Mouse (Mus musculus) forebrain, embryonic 15.5 days (tissue): ENCODE data around the gene Krt33b. TPM values are rescaled to one million over a fixed set of nuclear protein-coding genes. Genes with fewer than 3 reads are reported as not detected.

Experiments
- ATAC-seq: fragments of 200-750 bp; cut with Nextera tagmentation; replicated peaks from 2 replicates; pipeline ENCODE4 v1.8.0; 2017; ENCODE audit warnings: mild to moderate bottlenecking, moderate TSS enrichment, moderate library complexity
- H3K27ac ChIP-seq: fragments of 300-500 bp; sonication (generic); replicated peaks from 2 replicates; pipeline ENCODE4 v1.5.1; 2015; ENCODE audit warnings: mild to moderate bottlenecking, inconsistent platforms
- H3K27me3 ChIP-seq: fragments of 300-500 bp; sonication (generic); 2 replicates; pipeline ENCODE4 v1.6.1; 2015; ENCODE audit warnings: inconsistent platforms
- H3K36me3 ChIP-seq: fragments of 300-500 bp; sonication (generic); 2 replicates; pipeline ENCODE4 v1.6.1; 2015; ENCODE audit warnings: mild to moderate bottlenecking, inconsistent platforms
- H3K4me1 ChIP-seq: fragments of 300-500 bp; sonication (generic); 2 replicates; pipeline ENCODE4 v1.6.1; 2015; ENCODE audit warnings: inconsistent platforms
- H3K4me2 ChIP-seq: fragments of 300-500 bp; sonication (generic); replicated peaks from 2 replicates; pipeline ENCODE4 v1.6.1; 2015; ENCODE audit warnings: mild to moderate bottlenecking, inconsistent platforms
- H3K4me3 ChIP-seq: fragments of 300-500 bp; sonication (generic); 2 replicates; pipeline ENCODE4 v1.5.1; 2015; ENCODE audit warnings: mild to moderate bottlenecking, inconsistent platforms
- H3K9ac ChIP-seq: fragments of 300-500 bp; sonication (generic); replicated peaks from 2 replicates; pipeline ENCODE4 v1.6.1; 2015; ENCODE audit warnings: mild to moderate bottlenecking, inconsistent platforms
- H3K9me3 ChIP-seq: fragments of 300-500 bp; sonication (generic); 2 replicates; pipeline ENCODE4 v1.6.1; 2016; ENCODE audit warnings: inconsistent platforms
- WGBS: fragments of 180-500 bp; shearing (Covaris S2); methylation state at CpG from one replicate; pipeline ENCODE4 v1.1.7; 2015; ENCODE audit warnings: mixed read lengths; 5-methylcytosine and 5-hydroxymethylcytosine counted together
- polyA plus RNA-seq: library from polyadenylated mRNA; unstranded; fragments of >200 nt; fragmentation: Nextera tagmentation; extraction: Ambion mirVana; gene quantifications from 2 replicates; pipeline ENCODE4 v1.2.1, GENCODE M21; 2015

Gene Krt33b
- polyA plus RNA-seq, 1 experiment from 2014 or later, result not detected

DNA sequence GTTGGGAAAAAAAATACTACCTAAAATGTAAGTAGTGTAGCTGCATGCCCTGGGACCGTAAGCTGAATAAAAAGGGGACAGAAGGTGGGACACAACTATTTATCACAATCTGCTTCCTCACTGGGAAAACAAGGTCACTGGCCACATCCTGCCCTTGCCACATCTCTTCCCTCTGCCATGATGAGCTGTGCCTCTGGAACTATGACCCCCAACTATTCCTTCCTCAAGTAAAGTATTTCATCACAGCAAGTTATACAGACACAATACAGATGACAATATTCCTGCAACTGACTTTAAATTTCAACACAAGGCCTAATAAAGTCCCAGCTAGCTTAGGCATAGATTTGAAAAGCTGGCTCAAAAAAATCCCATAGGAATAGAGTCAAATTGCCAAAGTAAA, 10.2 kb downstream of the Krt33b start:
- H3K27me3 ChIP-seq, result no peaks in the 10 kb centered on the region
- WGBS, result 94% methylated on average over 1 of the region's 1 CpGs

DNA sequence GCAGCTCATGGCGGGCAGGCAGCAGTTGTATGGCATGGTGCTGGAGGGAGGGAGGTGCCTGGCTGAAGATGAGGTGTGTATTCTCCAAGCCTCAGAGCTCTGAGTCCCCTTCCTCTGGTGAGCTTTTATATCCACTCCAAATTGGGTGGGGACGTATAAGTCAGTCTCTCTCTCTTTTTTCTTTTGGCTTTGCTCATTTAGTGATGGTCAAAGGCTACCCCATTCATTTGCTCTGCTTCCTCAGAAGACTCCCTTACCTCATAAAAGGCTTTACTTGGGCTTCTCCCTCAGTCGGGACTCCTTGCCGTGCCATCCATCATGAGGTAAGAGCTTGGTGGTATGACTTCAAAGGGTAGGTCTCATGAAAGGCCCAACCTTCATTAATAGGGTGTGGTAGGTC, 13.6 kb downstream of the Krt33b start, which contains the start of gene Krt33a:
Gene Krt33a (minus strand): TSS at position 101 of the 400 bp plus-strand sequence.
- ATAC-seq, result no peak
- no peak within 1 kb of the TSS for H3K4me2 ChIP-seq
- H3K27ac ChIP-seq, result no peak within 1 kb of the TSS
- WGBS, result 83% methylated on average over 4 of the region's 4 CpGs
- H3K9me3 ChIP-seq, result no peaks in the 10 kb centered on the region
- H3K9ac ChIP-seq, result no peak within 1 kb of the TSS
- H3K36me3 ChIP-seq, result no peaks in the 10 kb centered on the region
- H3K4me3 ChIP-seq, result no peak within 1 kb of the TSS
- H3K4me1 ChIP-seq, result no peaks in the 10 kb centered on the region
- no peaks in the 10 kb centered on the region for H3K27me3 ChIP-seq

More for the DNA sequence above, 10.2 kb downstream of the Krt33b start:
- Histone ChIP-seq H3K9ac (no peak overlapping the region), H3K4me1 (no peaks in the 10 kb centered on the region), H3K4me2 (no peak overlapping the region), H3K4me3 (no peak overlapping the region), H3K27ac (no peak overlapping the region), H3K9me3 (no peaks in the 10 kb centered on the region), H3K36me3 (no peaks in the 10 kb centered on the region)
- no peak for ATAC-seq

DNA sequence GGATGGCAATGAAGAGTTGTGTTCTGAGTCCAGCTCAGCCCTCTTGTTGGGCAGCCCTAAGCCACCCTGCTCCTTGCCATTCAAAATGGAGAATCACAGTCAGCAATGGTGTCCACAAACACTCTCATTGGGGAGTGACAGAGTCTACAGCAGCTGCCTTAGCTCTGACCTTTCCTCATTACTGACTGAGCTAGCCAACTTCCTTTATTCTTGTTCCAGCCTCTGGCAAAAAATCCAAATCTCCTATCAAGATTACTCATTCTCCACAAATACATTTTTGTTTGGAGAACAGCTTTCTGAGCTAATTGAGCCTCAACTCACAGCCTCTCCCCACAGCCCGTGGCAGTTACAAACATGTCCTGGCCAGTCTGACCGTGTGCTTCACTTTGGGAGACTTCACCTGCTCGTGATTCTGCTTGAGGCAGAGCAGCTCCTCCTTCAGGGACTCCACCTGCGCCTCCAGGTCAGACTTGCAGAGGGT, 15.9 kb downstream of the Krt33b start:
- no peak for ATAC-seq
- H3K4me2 ChIP-seq, result no peak overlapping the region
- no peak overlapping the region for H3K27ac ChIP-seq
- 77% methylated on average over 4 of the region's 4 CpGs for WGBS
- no peaks in the 10 kb centered on the region for H3K36me3 ChIP-seq
- no peaks in the 10 kb centered on the region for H3K27me3 ChIP-seq
- H3K9ac ChIP-seq, result no peak overlapping the region
- H3K4me1 ChIP-seq, result no peaks in the 10 kb centered on the region
- no peak overlapping the region for H3K4me3 ChIP-seq
- no peaks in the 10 kb centered on the region for H3K9me3 ChIP-seq

DNA sequence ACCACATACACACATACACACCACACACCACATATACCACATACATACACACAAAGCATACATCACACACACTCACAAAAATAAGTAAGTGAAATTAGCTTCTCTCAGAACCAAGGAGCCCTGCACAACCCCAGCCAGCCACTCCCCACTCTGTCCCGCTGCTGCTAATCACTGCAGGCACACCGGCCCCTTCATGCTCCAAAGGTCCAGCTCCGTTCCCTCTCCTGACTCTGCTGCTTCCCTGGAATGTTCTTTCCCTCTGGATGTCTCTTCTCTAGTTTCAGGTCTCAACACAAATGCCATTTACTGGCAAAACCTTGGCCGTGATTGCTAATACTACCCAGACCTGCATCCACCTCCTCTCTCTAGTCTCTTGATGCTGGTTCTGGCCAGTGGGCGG, 19.0 kb downstream of the Krt33b start:
- H3K36me3 ChIP-seq, result no peaks in the 10 kb centered on the region
- no peaks in the 10 kb centered on the region for H3K27me3 ChIP-seq
- no peaks in the 10 kb centered on the region for H3K4me1 ChIP-seq
- H3K4me2 ChIP-seq, result no peak overlapping the region
- H3K9me3 ChIP-seq, result no peaks in the 10 kb centered on the region
- no peak overlapping the region for H3K27ac ChIP-seq
- no peak overlapping the region for H3K4me3 ChIP-seq
- ATAC-seq, result no peak
- no peak overlapping the region for H3K9ac ChIP-seq
- 87% methylated on average over 5 of the region's 5 CpGs for WGBS

DNA sequence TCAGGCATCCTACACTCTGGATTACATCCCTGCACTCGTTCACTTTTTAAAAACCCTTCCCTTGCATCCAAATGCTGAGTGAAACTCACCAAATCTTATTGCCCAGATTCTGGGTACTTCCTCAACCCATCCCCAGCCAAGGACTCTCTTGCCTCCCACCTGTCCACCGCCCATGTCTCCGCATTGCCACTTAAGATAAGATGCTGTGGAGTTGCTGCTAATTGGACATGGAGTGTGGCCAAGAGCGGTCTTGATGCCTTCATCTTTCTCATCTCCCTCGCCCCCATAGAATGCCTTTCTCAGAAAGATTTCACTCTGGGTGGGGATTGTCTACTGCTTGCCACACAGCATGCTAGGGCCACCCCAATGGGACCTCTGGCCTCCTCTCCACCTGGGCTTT, 21.3 kb downstream of the Krt33b start:
- H3K27me3 ChIP-seq, result no peaks in the 10 kb centered on the region
- ATAC-seq, result no peak

DNA sequence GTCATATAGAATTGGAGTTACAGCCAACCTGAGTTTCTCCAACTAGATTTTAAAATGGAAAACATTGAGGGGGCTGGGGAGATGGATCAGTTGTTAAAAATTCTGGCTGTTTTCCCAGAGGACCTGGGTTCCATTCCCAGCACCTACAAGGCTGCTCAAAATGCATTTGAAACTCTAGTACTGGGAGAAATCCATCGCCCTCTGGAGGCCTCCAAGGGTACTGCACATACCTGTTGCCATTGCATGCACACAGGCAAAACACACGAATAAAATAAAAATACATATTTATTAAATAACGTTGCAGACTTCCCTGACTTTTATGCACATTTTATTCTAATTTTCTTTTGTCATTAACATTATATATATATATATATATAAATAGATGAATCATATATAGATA, 23.0 kb downstream of the Krt33b start:
- 54% methylated on average over 3 of the region's 3 CpGs for WGBS
- Histone ChIP-seq H3K4me2 (no peak overlapping the region), H3K9ac (no peak overlapping the region), H3K4me3 (no peak overlapping the region), H3K36me3 (no peaks in the 10 kb centered on the region), H3K27me3 (no peaks in the 10 kb centered on the region), H3K27ac (no peak overlapping the region), H3K9me3 (no peaks in the 10 kb centered on the region), H3K4me1 (no peaks in the 10 kb centered on the region)
- no peak for ATAC-seq

More for the DNA sequence above, 21.3 kb downstream of the Krt33b start:
- 86% methylated on average over 5 of the region's 5 CpGs for WGBS
- Histone ChIP-seq H3K4me1 (no peaks in the 10 kb centered on the region), H3K4me2 (no peak overlapping the region), H3K27ac (no peak overlapping the region), H3K9me3 (no peaks in the 10 kb centered on the region), H3K4me3 (no peak overlapping the region), H3K9ac (no peak overlapping the region), H3K36me3 (no peaks in the 10 kb centered on the region)

DNA sequence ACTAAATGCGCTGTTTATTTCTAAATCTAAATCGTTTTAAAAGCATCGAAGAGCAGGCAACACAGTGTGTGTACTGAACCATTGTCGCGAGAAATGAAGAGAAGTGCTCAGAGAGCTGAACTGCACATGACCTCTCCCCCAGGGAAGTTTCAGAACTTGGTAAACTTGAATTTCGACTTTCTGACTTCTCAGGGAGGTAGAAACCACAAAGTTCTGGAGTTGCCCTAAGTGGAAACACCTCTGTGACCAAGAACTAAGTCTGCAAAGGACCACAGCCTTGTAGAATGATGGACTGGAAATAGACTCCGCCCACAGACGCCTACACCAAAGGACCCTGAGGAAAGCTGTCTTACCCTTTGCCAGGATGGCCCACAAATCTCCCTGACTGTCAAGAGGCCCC, 23.8 kb downstream of the Krt33b start:
- H3K9me3 ChIP-seq, result no peaks in the 10 kb centered on the region
- no peaks in the 10 kb centered on the region for H3K36me3 ChIP-seq
- no peak overlapping the region for H3K4me3 ChIP-seq
- no peak overlapping the region for H3K4me2 ChIP-seq
- H3K27ac ChIP-seq, result no peak overlapping the region
- ATAC-seq, result no peak
- H3K9ac ChIP-seq, result no peak overlapping the region
- WGBS, result 89% methylated on average over 8 of the region's 8 CpGs
- no peaks in the 10 kb centered on the region for H3K4me1 ChIP-seq
- no peaks in the 10 kb centered on the region for H3K27me3 ChIP-seq

DNA sequence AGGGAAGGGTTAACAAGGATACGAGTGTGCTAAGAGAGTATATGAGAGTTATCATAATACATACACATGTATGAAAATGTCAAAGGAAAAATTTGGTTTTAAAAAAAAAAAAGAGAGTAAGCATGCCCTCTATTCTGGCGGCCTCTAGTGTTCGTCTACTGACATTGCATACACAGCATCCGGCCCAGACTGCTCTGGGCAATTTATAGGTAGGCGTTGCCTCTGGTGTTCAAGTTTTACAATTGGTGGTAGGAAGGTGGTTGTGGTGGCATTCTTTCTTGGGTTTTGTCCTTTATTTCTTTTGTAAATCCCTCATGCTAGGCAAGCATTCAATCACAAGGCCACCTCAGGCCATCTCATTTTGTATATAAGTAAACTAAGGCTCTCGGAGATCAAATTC, 24.8 kb downstream of the Krt33b start:
- Histone ChIP-seq H3K4me1 (no peaks in the 10 kb centered on the region), H3K27ac (no peak overlapping the region), H3K4me3 (no peak overlapping the region), H3K36me3 (no peaks in the 10 kb centered on the region), H3K4me2 (no peak overlapping the region), H3K9ac (no peak overlapping the region), H3K9me3 (no peaks in the 10 kb centered on the region), H3K27me3 (no peaks in the 10 kb centered on the region)
- ATAC-seq, result no peak
- 25% methylated on average over 6 of the region's 6 CpGs for WGBS

DNA sequence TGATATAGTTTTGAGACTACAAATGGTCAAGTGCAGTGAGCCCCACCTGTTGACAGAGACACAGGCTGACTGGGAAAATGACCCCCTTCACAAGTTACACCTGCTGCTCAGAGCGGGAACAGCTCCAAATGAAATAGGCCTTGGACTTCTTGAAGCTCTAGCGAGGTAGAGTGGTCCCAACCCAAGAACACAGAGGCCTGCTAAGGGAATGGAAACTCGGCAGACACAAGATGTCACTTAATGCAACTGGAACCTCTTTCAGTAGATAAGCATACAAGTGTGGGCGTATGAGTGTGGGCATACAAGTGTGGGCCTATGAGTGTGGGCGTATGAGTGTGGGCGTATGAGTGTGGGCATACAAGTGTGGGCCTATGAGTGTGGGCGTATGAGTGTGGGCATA, 30.6 kb downstream of the Krt33b start:
- H3K4me1 ChIP-seq, result no peaks in the 10 kb centered on the region
- no peaks in the 10 kb centered on the region for H3K9me3 ChIP-seq
- no peaks in the 10 kb centered on the region for H3K27me3 ChIP-seq
- no peak overlapping the region for H3K4me3 ChIP-seq
- no peak overlapping the region for H3K27ac ChIP-seq
- WGBS, result 97% methylated on average over 7 of the region's 7 CpGs
- no peak for ATAC-seq
- H3K4me2 ChIP-seq, result no peak overlapping the region
- no peaks in the 10 kb centered on the region for H3K36me3 ChIP-seq
- H3K9ac ChIP-seq, result no peak overlapping the region

DNA sequence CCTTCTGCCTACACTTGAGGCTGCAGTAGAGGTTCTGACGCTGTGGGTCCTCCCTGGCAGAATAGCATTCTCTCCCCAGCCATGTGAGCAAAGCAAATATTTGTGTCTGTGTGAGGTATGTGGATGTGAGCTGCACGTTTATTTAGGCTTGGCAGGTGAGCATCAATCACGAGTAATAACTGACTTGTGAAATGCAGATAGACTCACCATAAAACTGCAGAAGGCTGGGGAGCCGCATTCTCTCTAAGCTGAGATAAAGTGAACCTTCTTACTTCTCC, 35.3 kb downstream of the Krt33b start:
- Histone ChIP-seq H3K27me3 (no peaks in the 10 kb centered on the region), H3K4me3 (no peak overlapping the region), H3K27ac (no peak overlapping the region), H3K4me1 (0 out of 2 replicates have a peak, but pooled peaks cover 5% of the 10 kb centered on the region), H3K9ac (no peak overlapping the region), H3K9me3 (no peaks in the 10 kb centered on the region), H3K4me2 (no peak overlapping the region), H3K36me3 (no peaks in the 10 kb centered on the region)
- no peak for ATAC-seq
- WGBS, result 80% methylated on average over 4 of the region's 4 CpGs

DNA sequence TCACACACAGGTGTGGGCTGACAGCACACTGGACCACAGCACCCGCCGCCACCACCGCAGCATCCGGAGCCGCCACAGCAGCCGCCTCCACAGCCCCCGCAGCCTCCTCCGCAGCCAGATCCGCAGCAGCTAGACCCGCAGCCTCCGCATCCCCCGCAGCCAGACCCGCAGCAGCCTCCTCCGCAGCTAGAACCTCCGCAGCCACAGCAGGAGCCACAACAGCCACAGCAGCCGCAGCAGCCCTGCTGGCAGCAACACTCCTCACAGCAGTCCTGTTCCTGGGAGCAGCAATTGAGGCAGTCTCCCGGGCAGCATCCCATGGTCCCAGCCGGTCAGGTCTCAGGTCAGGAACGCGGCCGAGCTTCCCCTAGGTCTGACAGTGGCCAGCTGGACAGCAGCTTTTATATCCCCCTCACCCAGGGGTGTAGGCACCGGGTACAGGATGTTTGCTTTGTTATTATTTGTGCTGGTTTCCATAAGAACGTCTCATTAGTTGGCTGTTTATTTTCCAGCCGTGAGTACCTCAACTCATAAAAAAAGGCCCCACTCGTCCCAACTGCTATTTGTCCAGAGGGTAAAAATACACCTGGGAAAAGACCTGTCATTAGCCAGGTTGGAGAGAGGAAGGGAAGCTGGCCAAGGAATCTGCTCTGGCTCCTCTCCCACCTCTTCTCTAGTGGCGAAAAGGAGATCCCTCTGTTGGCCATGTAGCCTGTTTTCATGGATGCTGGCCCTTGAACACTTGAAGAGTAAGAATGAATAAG, 35.9 kb downstream of the Krt33b start, which contains the start of gene Krtap17-1:
Gene Krtap17-1 (minus strand): TSS at position 375 of the 764 bp plus-strand sequence.
- 25% methylated on average over 24 of the region's 26 CpGs for WGBS
- Histone ChIP-seq H3K9me3 (no peaks in the 10 kb centered on the region), H3K27me3 (no peaks in the 10 kb centered on the region), H3K4me1 (0 out of 2 replicates have a peak, but pooled peaks cover 5% of the 10 kb centered on the region), H3K9ac (no peak within 1 kb of the TSS), H3K27ac (no peak within 1 kb of the TSS), H3K4me2 (peak within 1 kb of the TSS; percentile 32), H3K4me3 (peak within 1 kb of the TSS; percentile 14), H3K36me3 (no peaks in the 10 kb centered on the region)
- ATAC-seq, result no peak

DNA sequence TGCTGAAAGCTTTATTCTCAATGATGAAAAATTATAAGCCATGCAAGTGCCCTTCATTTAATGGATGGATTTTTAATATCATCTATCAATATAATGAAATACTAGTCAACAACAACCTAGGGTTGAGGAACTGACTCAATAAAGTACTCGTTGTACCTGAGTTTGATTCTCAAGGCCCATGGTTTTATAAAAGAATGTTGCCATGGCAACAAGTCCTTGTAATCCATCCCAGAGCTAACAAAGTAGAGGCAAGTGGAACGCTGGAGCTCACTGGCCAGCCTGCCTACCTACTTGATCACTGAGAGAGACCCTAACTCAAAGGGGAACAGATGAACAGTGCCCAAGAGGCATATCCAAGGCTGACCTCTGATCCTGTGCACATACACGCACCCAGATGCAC, 39.1 kb downstream of the Krt33b start:
- Histone ChIP-seq H3K4me1 (peaks cover 12% of the 10 kb centered on the region; the same call in 1 of the 2 replicates), H3K4me3 (no peak overlapping the region), H3K27me3 (no peaks in the 10 kb centered on the region; the same call in 1 of the 2 replicates), H3K4me2 (no peak overlapping the region), H3K9me3 (no peaks in the 10 kb centered on the region), H3K36me3 (no peaks in the 10 kb centered on the region), H3K9ac (no peak overlapping the region), H3K27ac (no peak overlapping the region)
- WGBS, result 59% methylated on average over 3 of the region's 3 CpGs
- ATAC-seq, result no peak
